ENCODE assay signal across 8 mouse cellular contexts in the genomic region with DNA sequence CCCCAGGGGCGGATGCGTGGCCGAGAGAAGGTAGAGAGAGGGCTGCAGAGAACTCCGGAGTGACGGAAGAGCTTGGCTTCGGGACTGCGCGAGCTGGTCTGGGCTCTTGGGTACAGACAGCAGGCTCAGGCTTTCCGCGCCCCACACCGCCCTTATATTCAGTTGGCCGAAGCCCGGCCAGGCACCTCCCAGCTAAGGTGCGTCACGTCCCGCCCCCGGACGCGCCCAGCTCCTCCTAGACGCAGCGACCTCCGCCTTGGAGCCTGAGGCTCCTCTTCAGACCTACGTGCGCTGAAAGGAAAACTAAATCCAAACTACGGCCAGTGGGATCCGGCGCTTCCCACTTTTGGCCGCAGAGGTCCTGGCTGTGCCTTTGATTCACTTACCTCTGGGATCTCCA. TPM values are rescaled to one million over a fixed set of nuclear protein-coding genes. Genes with fewer than 3 reads are reported as not detected.
DNase-seq lines count a peak whose midpoint lies in the region; ATAC-seq and TF ChIP-seq lines count a peak whose summit lies in the region.

A gene (minus strand): TSS at position 127 of the 400 bp plus-strand sequence.

- no peak for TF ChIP-seq CTCF in brain, embryonic 14.5 days (IDR thresholded peaks at IDR 0.05; ENCODE audit: borderline replicate concordance, extremely low read depth, insufficient read depth, insufficient read length)
- TF ChIP-seq CTCF in liver, postnatal 0 days (IDR thresholded peaks at IDR 0.05; ENCODE audit: low read depth): no peak

- no peaks in the 10 kb centered on the region for H3K9me3 ChIP-seq in heart, embryonic 14.5 days (ENCODE audit: control insufficient read depth, low read length)
- no peaks in the 10 kb centered on the region for H3K9me3 ChIP-seq in liver, postnatal 0 days (ENCODE audit: low read length)
- no peaks in the 10 kb centered on the region for H3K9me3 ChIP-seq in neural tube, embryonic 15.5 days (replicated peaks)

- H3K4me1 ChIP-seq in heart, embryonic 14.5 days (ENCODE audit: control insufficient read depth in 2 of 2, insufficient read depth in 2 of 2, low read length in 2 of 2): peaks cover 39 to 57% of the 10 kb centered on the region in 2 experiments
- H3K4me1 ChIP-seq in liver, postnatal 0 days (ENCODE audit: insufficient read depth): peaks cover 26% of the 10 kb centered on the region
- H3K4me1 ChIP-seq in neural tube, embryonic 15.5 days: peaks cover 28% of the 10 kb centered on the region

- peak; percentile 91 for ATAC-seq in erythroid progenitor cell, adult 5-6 weeks (replicated peaks; ENCODE audit: low FRiP score, poor library complexity, severe bottlenecking)
- peak; percentile 81 for ATAC-seq in heart, embryonic 14.5 days (ENCODE audit: insufficient number of reproducible peaks, insufficient read depth, low FRiP score, low read depth)
- ATAC-seq in liver, postnatal 0 days: peak; percentile 86
- ATAC-seq in neural tube, embryonic 15.5 days (ENCODE audit: low FRiP score): peak; percentile 67; the same call in 1 of the 2 replicates

- no peak for TF ChIP-seq EP300 in liver, postnatal 0 days (IDR thresholded peaks at IDR 0.05; ENCODE audit: low read depth)

- H3K27ac ChIP-seq in heart, embryonic 14.5 days (replicated peaks in 1 of 2; ENCODE audit: control insufficient read depth in 1 of 2, insufficient read depth in 1 of 2, low read depth in 2 of 2, low read length in 2 of 2): peak within 1 kb of the TSS; percentile 20 to 83
- peak within 1 kb of the TSS; percentile 51 for H3K27ac ChIP-seq in liver, postnatal 0 days (ENCODE audit: low read depth)
- H3K27ac ChIP-seq in neural tube, embryonic 15.5 days (replicated peaks): no peak within 1 kb of the TSS; the same call in 1 of the 2 replicates

- peaks cover 16% of the 10 kb centered on the region for H3K36me3 ChIP-seq in heart, embryonic 14.5 days (ENCODE audit: control insufficient read depth, insufficient read depth, low read length)
- peaks cover 12% of the 10 kb centered on the region for H3K36me3 ChIP-seq in liver, postnatal 0 days (replicated peaks; ENCODE audit: insufficient read depth, low read length)
- H3K36me3 ChIP-seq in neural tube, embryonic 15.5 days: peaks cover 17% of the 10 kb centered on the region

- 0% methylated on average over 28 of the region's 28 CpGs for WGBS in heart, embryonic 14.5 days
- WGBS in liver, postnatal 0 days (ENCODE audit: insufficient replicate concordance): under 1% methylated on average over 28 of the region's 28 CpGs
- WGBS in neural tube, embryonic 15.5 days: under 1% methylated on average over 28 of the region's 28 CpGs

- no peaks in the 10 kb centered on the region for H3K27me3 ChIP-seq in heart, embryonic 14.5 days (ENCODE audit: control insufficient read depth, insufficient read depth, low read length)
- peaks cover 19% of the 10 kb centered on the region for H3K27me3 ChIP-seq in liver, postnatal 0 days (ENCODE audit: insufficient read depth, low read length)
- H3K27me3 ChIP-seq in neural tube, embryonic 15.5 days (replicated peaks): peaks cover 30% of the 10 kb centered on the region

- H3K9ac ChIP-seq in heart, embryonic 14.5 days (ENCODE audit: low read length): peak within 1 kb of the TSS; percentile 80
- H3K9ac ChIP-seq in liver, postnatal 0 days (replicated peaks): peak within 1 kb of the TSS; percentile 63
- peak within 1 kb of the TSS; percentile 36 for H3K9ac ChIP-seq in neural tube, embryonic 15.5 days (replicated peaks)

- peak within 1 kb of the TSS; percentile 99 for H3K4me2 ChIP-seq in heart, embryonic 14.5 days (ENCODE audit: low read length)
- peak within 1 kb of the TSS; percentile 99 for H3K4me2 ChIP-seq in liver, postnatal 0 days (ENCODE audit: low read depth, low read length)
- H3K4me2 ChIP-seq in neural tube, embryonic 15.5 days: peak within 1 kb of the TSS; percentile 87

- TF ChIP-seq POLR2A in brain, embryonic 14.5 days (IDR thresholded peaks at IDR 0.05; ENCODE audit: borderline replicate concordance, extremely low read depth, insufficient read depth, insufficient read length, poor library complexity, severe bottlenecking): no peak

- DNase-seq in CD4-positive, CD25-positive, alpha-beta regulatory T cell, adult 2 months (ENCODE audit: low read depth, low spot score): peak; percentile 73
- peak; percentile 58 for DNase-seq in brain, embryonic 14.5 days (ENCODE audit: low read depth)
- DNase-seq in kidney, postnatal 10 days: peak; percentile 93
- DNase-seq in liver, postnatal 0 days: peak; percentile 85
- peak; percentile 93 for DNase-seq in testis, postnatal 10 days (ENCODE audit: low spot score)

- peak within 1 kb of the TSS; percentile 61 to 62 for H3K4me3 ChIP-seq in heart, embryonic 14.5 days (ENCODE audit: control insufficient read depth in 1 of 2, insufficient read depth in 1 of 2, low read depth in 1 of 2, low read length in 2 of 2)
- H3K4me3 ChIP-seq in liver, postnatal 0 days (ENCODE audit: low read depth, low read length): peak within 1 kb of the TSS; percentile 60
- peak within 1 kb of the TSS; percentile 42 for H3K4me3 ChIP-seq in neural tube, embryonic 15.5 days (replicated peaks)

RNA-seq across cellular contexts. Expression of the gene that starts here (rescaled TPM):
- polyA plus RNA-seq in brain, embryonic 14.5 days (2012; rRNA removed): 0.58 and 0.63 TPM in 2 replicates
- total RNA-seq in erythroid progenitor cell, adult 5-6 weeks (2015; ENCODE audit: low replicate concordance): not detected in 2 replicates
- not detected in 2 replicates for total RNA-seq in erythroid progenitor cell, adult 5-6 weeks (2017; ENCODE audit: low replicate concordance)
- 8.1 and 8.3 TPM in 2 replicates for polyA plus RNA-seq in heart, embryonic 14.5 days (2014; fragmentation: Nextera tagmentation; extraction: Ambion mirVana)
- 2.2 and 3.2 TPM in 2 replicates for polyA plus RNA-seq in liver, postnatal 0 days (2015; fragmentation: Nextera tagmentation; extraction: Ambion mirVana)
- polyA plus RNA-seq in neural tube, embryonic 15.5 days (2015; fragmentation: Nextera tagmentation; extraction: Ambion mirVana): 1.2 and 2.2 TPM in 2 replicates

Comparison
In these comparisons a context has a peak if more than half of its experiments do, and no peak if none do; other contexts are left out.
1. Peak in DNase-seq in brain, embryonic 14.5 days; RNA of the gene not detected or under 1 TPM.
2. Peak in ATAC-seq in erythroid progenitor cell, adult 5-6 weeks; RNA of the gene not detected or under 1 TPM.